Mouse (Mus musculus) myocyte (in vitro differentiated cells): ENCODE data around the gene Twist2. TPM values are rescaled to one million over a fixed set of nuclear protein-coding genes. Genes with fewer than 3 reads are reported as not detected.

Experiments used
- H3K27me3 ChIP-seq: one replicate; pipeline ENCODE4 v1.6.1; 2011; ENCODE audit not compliant: control insufficient read depth, insufficient read depth, insufficient read length
- H3K36me3 ChIP-seq: one replicate; pipeline ENCODE4 v1.6.1; 2011; ENCODE audit not compliant: control insufficient read depth, insufficient read depth
- H3K4me2 ChIP-seq: one replicate; pipeline ENCODE4 v1.6.1; 2011; ENCODE audit warnings: low read depth, control low read depth
- H3K4me3 ChIP-seq: one replicate; pipeline ENCODE4 v1.5.1; 2011; ENCODE audit warnings: mild to moderate bottlenecking, control low read depth, moderate library complexity
- H3K79me2 ChIP-seq: one replicate; pipeline ENCODE4 v1.6.1; 2011; ENCODE audit not compliant: control insufficient read depth, insufficient read depth
- H3ac ChIP-seq: one replicate; pipeline ENCODE4 v1.6.1; 2011; ENCODE audit not compliant: control insufficient read depth, insufficient read length
- CEBPB ChIP-seq: IDR thresholded peaks from 2 replicates; pipeline ENCODE4 v1.6.1; 2011; ENCODE audit warnings: mild to moderate bottlenecking, moderate library complexity; ENCODE audit not compliant: poor library complexity, insufficient read depth, severe bottlenecking
- E2F4 ChIP-seq: IDR thresholded peaks from one replicate; pipeline ENCODE4 v1.6.1; 2011; ENCODE audit warnings: mild to moderate bottlenecking, control low read depth, moderate library complexity; ENCODE audit not compliant: insufficient read depth
- MAX ChIP-seq: IDR thresholded peaks from one replicate; pipeline ENCODE4 v1.6.1; 2011; ENCODE audit warnings: low read depth, mild to moderate bottlenecking, control low read depth
- MYOD1 ChIP-seq, 3 experiments: IDR thresholded peaks; one replicate each; pipeline ENCODE4 v1.6.1; 2011; ENCODE audit warnings: control low read depth in 2 of 3, low read depth in 2 of 3, mild to moderate bottlenecking in 2 of 3, moderate library complexity in 1 of 3; ENCODE audit not compliant: insufficient read length in 2 of 3, control insufficient read depth in 1 of 3
- MYOG ChIP-seq, 3 experiments: IDR thresholded peaks; one replicate each; pipeline ENCODE4 v1.6.1; 2011; ENCODE audit warnings: control low read depth in 2 of 3, low read depth in 2 of 3, mild to moderate bottlenecking in 2 of 3; ENCODE audit not compliant: insufficient read length in 2 of 3, control insufficient read depth in 1 of 3, insufficient read depth in 1 of 3
- POLR2A ChIP-seq: IDR thresholded peaks from one replicate; pipeline ENCODE4 v1.6.1; 2011; ENCODE audit warnings: low read depth, mild to moderate bottlenecking, control low read depth, moderate library complexity; ENCODE audit not compliant: insufficient read length
- POLR2AphosphoS2 ChIP-seq: IDR thresholded peaks from one replicate; pipeline ENCODE4 v1.6.1; 2011; ENCODE audit warnings: low read depth, control low read depth; ENCODE audit not compliant: insufficient read length
- REST ChIP-seq: IDR thresholded peaks from one replicate; pipeline ENCODE4 v1.6.1; 2011; ENCODE audit warnings: mild to moderate bottlenecking, control low read depth, moderate library complexity; ENCODE audit not compliant: insufficient read depth, insufficient read length
- SRF ChIP-seq: IDR thresholded peaks from one replicate; pipeline ENCODE4 v1.6.1; 2011; ENCODE audit warnings: low read depth; ENCODE audit not compliant: control insufficient read depth, insufficient read length
- TCF12 ChIP-seq: IDR thresholded peaks from one replicate; pipeline ENCODE4 v1.6.1; 2011; ENCODE audit warnings: mild to moderate bottlenecking, control low read depth; ENCODE audit not compliant: poor library complexity, insufficient read depth, severe bottlenecking
- TCF3 ChIP-seq: IDR thresholded peaks from one replicate; pipeline ENCODE4 v1.6.1; 2011; ENCODE audit warnings: low read depth, control low read depth; ENCODE audit not compliant: insufficient read length
- USF1 ChIP-seq: IDR thresholded peaks from one replicate; pipeline ENCODE4 v1.6.1; 2011; ENCODE audit warnings: low read depth, mild to moderate bottlenecking, control low read depth, moderate library complexity
- polyA plus RNA-seq: library from polyadenylated mRNA; unstranded; fragments of >200 nt; fragmentation: generic; extraction: Trizol; gene quantifications from one replicate; pipeline ENCODE4 v1.2.1, GENCODE M21; 2012; ENCODE audit warnings: missing spikeins

The Twist2 gene
- polyA plus RNA-seq, 1 experiment: 16.6 TPM

DNA sequence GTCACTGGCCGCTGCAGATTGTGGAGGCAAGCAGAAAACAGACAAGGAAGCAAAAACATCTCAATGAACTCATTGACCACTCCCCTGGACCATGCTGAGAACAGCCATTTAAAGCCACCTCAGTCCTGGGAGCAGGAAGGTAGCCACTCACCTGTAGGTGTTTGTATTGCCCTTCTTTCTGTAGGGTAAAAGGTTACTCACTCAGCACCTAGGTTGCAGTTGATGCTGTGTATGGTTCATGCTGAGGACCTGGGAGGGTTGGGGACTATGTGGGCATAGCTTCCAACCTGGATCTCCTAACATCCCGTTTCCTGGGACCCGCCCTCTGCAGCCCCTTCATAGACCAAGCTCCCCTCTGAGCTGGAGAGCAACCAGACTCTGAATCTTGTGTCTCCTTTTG is 14.8 kb downstream of the Twist2 start:
- Histone ChIP-seq H3K79me2 (peaks cover 17% of the 10 kb centered on the region), H3ac (no peak overlapping the region), H3K4me2 (peak overlapping the region; percentile 68), H3K27me3 (no peaks in the 10 kb centered on the region), H3K4me3 (no peak overlapping the region), H3K36me3 (no peaks in the 10 kb centered on the region)
- TF ChIP-seq USF1 (no peak), SRF (no peak), TCF3 (no peak), POLR2A (no peak), CEBPB (no peak), MAX (no peak), MYOG (IDR thresholded peaks at IDR 0.05; ENCODE audit: control insufficient read depth in 1 of 3, insufficient read depth in 1 of 3, insufficient read length in 2 of 3, low read depth in 2 of 3) (no peak), TCF12 (no peak), POLR2AphosphoS2 (no peak), REST (no peak), E2F4 (no peak), MYOD1 (IDR thresholded peaks at IDR 0.05; ENCODE audit: control insufficient read depth in 1 of 3, insufficient read length in 2 of 3, low read depth in 2 of 3) (no peak)

GRCm38 (mm10) chr1:91816571-91816970 is 15.3 kb downstream of the Twist2 start:
- no peaks in the 10 kb centered on the region for H3K36me3 ChIP-seq
- peak overlapping the region; percentile 68 for H3K4me2 ChIP-seq

DNA sequence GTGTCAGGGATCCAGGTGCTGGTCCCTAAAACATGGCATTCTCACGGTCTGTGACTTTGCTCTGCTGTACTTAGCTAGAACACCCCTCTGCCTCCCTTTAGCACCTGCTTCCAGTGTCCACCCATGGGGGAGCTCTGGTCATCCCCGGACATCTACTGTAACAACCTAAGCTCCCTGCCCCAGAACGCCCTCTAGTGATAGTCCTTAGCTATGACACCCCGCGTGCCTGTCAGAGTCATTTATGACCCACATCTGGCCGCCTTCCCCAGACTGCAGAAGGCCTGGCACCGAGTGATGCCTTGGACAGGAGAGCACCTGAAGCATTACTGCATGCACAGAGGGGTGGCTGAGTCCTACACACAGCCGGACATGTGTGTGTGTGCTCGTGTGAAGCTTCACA is 18.0 kb downstream of the Twist2 start:
- TF ChIP-seq MYOG (IDR thresholded peaks at IDR 0.05; ENCODE audit: control insufficient read depth in 1 of 3, insufficient read depth in 1 of 3, insufficient read length in 2 of 3, low read depth in 2 of 3): no peak
- TF ChIP-seq CEBPB: no peak
- TF ChIP-seq SRF: no peak
- no peak for TF ChIP-seq TCF3
- TF ChIP-seq E2F4: no peak
- no peak for TF ChIP-seq MYOD1 (IDR thresholded peaks at IDR 0.05; ENCODE audit: control insufficient read depth in 1 of 3, insufficient read length in 2 of 3, low read depth in 2 of 3)
- TF ChIP-seq POLR2AphosphoS2: no peak
- no peak for TF ChIP-seq MAX
- TF ChIP-seq USF1: no peak
- no peak for TF ChIP-seq POLR2A
- no peak for TF ChIP-seq TCF12
- no peak for TF ChIP-seq REST
- H3K4me2 ChIP-seq: peak overlapping the region; percentile 18
- H3K79me2 ChIP-seq: no peaks in the 10 kb centered on the region
- H3K4me3 ChIP-seq: no peak overlapping the region
- H3K36me3 ChIP-seq: no peaks in the 10 kb centered on the region
- H3ac ChIP-seq: no peak overlapping the region
- H3K27me3 ChIP-seq: no peaks in the 10 kb centered on the region

More at GRCm38 (mm10) chr1:91816571-91816970, 15.3 kb downstream of the Twist2 start:
- TF ChIP-seq MAX (no peak), REST (no peak), MYOG (IDR thresholded peaks at IDR 0.05; ENCODE audit: control insufficient read depth in 1 of 3, insufficient read depth in 1 of 3, insufficient read length in 2 of 3, low read depth in 2 of 3) (no peak), POLR2AphosphoS2 (no peak), SRF (no peak), POLR2A (no peak), TCF12 (no peak), E2F4 (no peak), USF1 (no peak), TCF3 (no peak), CEBPB (no peak), MYOD1 (IDR thresholded peaks at IDR 0.05; ENCODE audit: control insufficient read depth in 1 of 3, insufficient read length in 2 of 3, low read depth in 2 of 3) (no peak)
- H3ac ChIP-seq: no peak overlapping the region
- no peak overlapping the region for H3K4me3 ChIP-seq
- H3K79me2 ChIP-seq: peaks cover 15% of the 10 kb centered on the region
- no peaks in the 10 kb centered on the region for H3K27me3 ChIP-seq

GRCm38 (mm10) chr1:91820531-91820930 is 19.3 kb downstream of the Twist2 start:
- H3K27me3 ChIP-seq: no peaks in the 10 kb centered on the region
- TF ChIP-seq TCF12 (no peak), MYOG (IDR thresholded peaks at IDR 0.05; ENCODE audit: control insufficient read depth in 1 of 3, insufficient read depth in 1 of 3, insufficient read length in 2 of 3, low read depth in 2 of 3) (no peak), SRF (no peak), MAX (no peak), POLR2AphosphoS2 (no peak), E2F4 (no peak), REST (no peak), MYOD1 (IDR thresholded peaks at IDR 0.05; ENCODE audit: control insufficient read depth in 1 of 3, insufficient read length in 2 of 3, low read depth in 2 of 3) (no peak), USF1 (no peak), TCF3 (no peak), POLR2A (no peak), CEBPB (no peak)
- no peak overlapping the region for H3K4me3 ChIP-seq
- no peaks in the 10 kb centered on the region for H3K79me2 ChIP-seq
- H3K4me2 ChIP-seq: no peak overlapping the region
- H3K36me3 ChIP-seq: no peaks in the 10 kb centered on the region
- no peak overlapping the region for H3ac ChIP-seq

- Histone ChIP-seq H3K79me2 (no peaks in the 10 kb centered on the region), H3K4me2 (no peak overlapping the region), H3K4me3 (no peak overlapping the region), H3K36me3 (no peaks in the 10 kb centered on the region), H3K27me3 (no peaks in the 10 kb centered on the region), H3ac (no peak overlapping the region)
- TF ChIP-seq E2F4 (no peak), TCF12 (no peak), POLR2AphosphoS2 (no peak)
Measured at GRCm38 (mm10) chr1:91822316-91822824, 21.1 kb downstream of the Twist2 start.
